Mouse (Mus musculus) frontal cortex, postnatal 25 days (tissue): Measurements from ENCODE around the gene Rnd1.

ENCODE experiments used
- DNase-seq, 2 experiments: peaks; one replicate each; pipeline ENCODE4 v3.0.0; 2022; ENCODE audit warnings: low spot score in 2 of 2

Gene Rnd1

DNA sequence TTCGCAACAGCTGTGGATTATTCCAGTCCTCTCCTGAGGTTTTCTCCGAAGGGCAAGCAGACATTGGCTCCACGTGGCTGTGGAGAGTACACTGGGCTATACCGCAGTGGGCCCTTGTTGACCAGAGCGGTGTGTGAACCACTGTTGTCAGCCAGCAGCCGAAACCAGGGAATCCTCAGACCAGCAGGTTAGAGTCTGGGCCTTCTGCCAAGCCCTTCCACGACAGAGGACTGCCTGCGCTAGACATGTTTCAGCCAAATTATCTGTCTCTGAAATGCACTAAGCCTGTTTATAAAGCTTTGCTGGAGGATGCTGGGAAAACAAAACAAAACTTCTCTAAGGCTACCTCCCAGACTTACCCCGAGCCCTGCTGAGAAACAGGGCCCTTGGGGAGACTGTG, 62.7 kb downstream of the Rnd1 start:
- DNase-seq, result no peak
